Mouse (Mus musculus): ENCODE measurements at regions not wholly inside any gene's neighbourhood (a gene's known extent, or its start where the extent isn't known, plus 50 kb on each side); places are given as distances from the start of the nearest gene placed in this dataset.

- Histone ChIP-seq H3K4me1 (ENCODE audit: insufficient read depth) (no peaks in the 10 kb centered on the region), H3K4me2 (ENCODE audit: low read depth) (no peak overlapping the region), H3K36me3 (ENCODE audit: insufficient read depth) (no peaks in the 10 kb centered on the region), H3K4me3 (ENCODE audit: low read depth, low read length) (no peak overlapping the region), H3K27ac (ENCODE audit: low read depth, low read length) (no peak overlapping the region), H3K9me3 (ENCODE audit: low read length) (no peaks in the 10 kb centered on the region), H3K27me3 (ENCODE audit: insufficient read depth, low read length) (no peaks in the 10 kb centered on the region), H3K9ac (no peak overlapping the region)
- ATAC-seq (no peak), DNase-seq (no peak)
- TF ChIP-seq CTCF (IDR thresholded peaks at IDR 0.05; ENCODE audit: low read depth), result no peak
- 18% methylated on average over 4 of the region's 5 CpGs for WGBS
These were observed 196.0 kb downstream of the Ly86 start for GRCm38 (mm10) chr13:37540980-37541531.

DNA sequence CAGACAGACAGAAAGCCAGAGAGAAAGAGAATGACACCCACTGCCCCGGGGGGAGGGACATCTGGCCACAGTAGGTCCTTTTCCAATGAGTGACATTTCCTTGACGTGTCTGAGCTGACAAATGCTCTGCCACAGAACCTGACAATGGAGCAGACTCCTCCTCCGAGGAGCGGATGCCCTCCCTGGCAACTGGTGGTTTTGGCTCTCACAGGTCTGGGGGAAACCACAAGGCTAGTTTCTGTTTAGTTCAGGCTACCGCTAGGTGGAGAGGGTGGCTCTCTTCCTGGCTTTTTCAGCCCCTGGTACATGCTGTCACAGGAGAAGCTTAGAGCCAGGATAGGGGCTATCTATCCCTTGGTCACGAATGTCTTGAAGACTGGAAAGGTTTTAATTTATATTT lies 196.7 kb downstream of the Ly86 start:
- H3K4me3 ChIP-seq (ENCODE audit: low read depth, low read length), result no peak overlapping the region
- H3K9me3 ChIP-seq (ENCODE audit: low read length), result no peaks in the 10 kb centered on the region
- H3K36me3 ChIP-seq (ENCODE audit: insufficient read depth), result no peaks in the 10 kb centered on the region
- H3K4me2 ChIP-seq (ENCODE audit: low read depth), result no peak overlapping the region
- peak; percentile 63 for TF ChIP-seq CTCF (IDR thresholded peaks at IDR 0.05; ENCODE audit: low read depth)
- H3K9ac ChIP-seq, result no peak overlapping the region
- H3K27ac ChIP-seq (ENCODE audit: low read depth, low read length), result no peak overlapping the region
- ATAC-seq (peak; percentile 66), DNase-seq (peak; percentile 41)
- H3K27me3 ChIP-seq (ENCODE audit: insufficient read depth, low read length), result no peaks in the 10 kb centered on the region
- 12% methylated on average over 6 of the region's 6 CpGs for WGBS
- no peaks in the 10 kb centered on the region for H3K4me1 ChIP-seq (ENCODE audit: insufficient read depth)

- Histone ChIP-seq H3K36me3 (ENCODE audit: insufficient read depth) (no peaks in the 10 kb centered on the region), H3K4me1 (ENCODE audit: insufficient read depth) (no peaks in the 10 kb centered on the region), H3K9ac (no peak overlapping the region), H3K27ac (ENCODE audit: low read depth, low read length) (no peak overlapping the region), H3K4me2 (ENCODE audit: low read depth) (no peak overlapping the region), H3K9me3 (ENCODE audit: low read length) (no peaks in the 10 kb centered on the region), H3K27me3 (ENCODE audit: insufficient read depth, low read length) (no peaks in the 10 kb centered on the region), H3K4me3 (ENCODE audit: low read depth, low read length) (no peak overlapping the region)
- DNase-seq, result no peak
- 89% methylated on average over 13 of the region's 13 CpGs for WGBS
- no peak for TF ChIP-seq CTCF (IDR thresholded peaks at IDR 0.05; ENCODE audit: low read depth)
- no peak for ATAC-seq
These were observed 197.8 kb downstream of the Ly86 start for GRCm38 (mm10) chr13:37542744-37543196.

- no peak for DNase-seq
- no peaks in the 10 kb centered on the region for H3K4me1 ChIP-seq (ENCODE audit: insufficient read depth)
- 84% methylated on average over 3 of the region's 3 CpGs for WGBS
These were observed 198.8 kb downstream of the Ly86 start for GRCm38 (mm10) chr13:37543788-37544187.

DNA sequence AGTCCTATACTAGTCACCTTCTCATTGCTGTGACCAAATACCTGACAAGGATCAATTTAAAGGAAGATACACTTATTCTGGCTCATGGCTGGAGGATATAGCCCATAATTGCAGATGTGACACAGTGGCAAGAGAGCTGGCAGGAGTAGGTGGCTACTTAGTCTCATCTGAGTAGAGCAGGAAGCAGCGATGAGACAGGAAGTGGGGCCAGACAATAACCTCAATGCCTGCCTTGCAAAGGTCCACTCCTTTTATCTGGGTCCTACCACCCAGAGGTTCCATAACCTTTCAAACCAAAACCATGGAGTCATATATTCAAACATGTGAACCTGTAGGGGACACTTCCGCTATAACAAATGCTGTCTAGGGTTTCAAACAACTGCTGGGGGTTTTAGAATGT lies 199.7 kb downstream of the Ly86 start:
- WGBS, result 95% methylated on average over 2 of the region's 2 CpGs
- no peak for TF ChIP-seq CTCF (IDR thresholded peaks at IDR 0.05; ENCODE audit: low read depth)
- no peaks in the 10 kb centered on the region for H3K9me3 ChIP-seq (ENCODE audit: low read length)

More at GRCm38 (mm10) chr13:37543788-37544187, 198.8 kb downstream of the Ly86 start:
- Histone ChIP-seq H3K27ac (ENCODE audit: low read depth, low read length) (no peak overlapping the region), H3K9ac (no peak overlapping the region), H3K4me2 (ENCODE audit: low read depth) (no peak overlapping the region), H3K36me3 (ENCODE audit: insufficient read depth) (no peaks in the 10 kb centered on the region), H3K27me3 (ENCODE audit: insufficient read depth, low read length) (no peaks in the 10 kb centered on the region), H3K4me3 (ENCODE audit: low read depth, low read length) (no peak overlapping the region), H3K9me3 (ENCODE audit: low read length) (no peaks in the 10 kb centered on the region)
- no peak for ATAC-seq
- no peak for TF ChIP-seq CTCF (IDR thresholded peaks at IDR 0.05; ENCODE audit: low read depth)

DNA sequence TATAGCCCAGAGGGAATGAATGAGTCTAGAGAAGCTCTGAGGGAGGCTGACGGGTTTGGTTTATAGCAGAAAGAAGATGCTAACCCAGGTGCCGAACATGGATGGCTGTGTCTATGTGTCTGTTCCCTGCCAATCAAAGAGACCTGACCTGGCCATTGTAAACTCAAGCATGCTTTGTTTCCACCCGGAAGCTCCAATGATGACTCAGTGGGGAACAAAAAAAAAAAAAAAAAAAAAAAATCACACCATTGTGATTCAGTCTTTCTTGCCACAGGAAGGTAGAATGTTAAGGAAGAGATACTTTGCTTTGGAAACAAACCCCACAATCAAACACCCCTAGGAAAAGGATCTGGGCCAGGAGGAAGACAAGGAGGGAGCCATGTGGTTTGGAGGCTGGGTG lies 201.5 kb downstream of the Ly86 start:
- ATAC-seq (no peak), DNase-seq (no peak)
- Histone ChIP-seq H3K36me3 (ENCODE audit: insufficient read depth) (no peaks in the 10 kb centered on the region), H3K4me3 (ENCODE audit: low read depth, low read length) (no peak overlapping the region), H3K4me1 (ENCODE audit: insufficient read depth) (no peaks in the 10 kb centered on the region), H3K27me3 (ENCODE audit: insufficient read depth, low read length) (no peaks in the 10 kb centered on the region), H3K27ac (ENCODE audit: low read depth, low read length) (no peak overlapping the region), H3K9ac (no peak overlapping the region), H3K4me2 (ENCODE audit: low read depth) (no peak overlapping the region), H3K9me3 (ENCODE audit: low read length) (no peaks in the 10 kb centered on the region)
- 86% methylated on average over 3 of the region's 3 CpGs for WGBS
- TF ChIP-seq CTCF (IDR thresholded peaks at IDR 0.05; ENCODE audit: low read depth), result no peak

More for the DNA sequence above, 199.7 kb downstream of the Ly86 start:
- no peaks in the 10 kb centered on the region for H3K4me1 ChIP-seq (ENCODE audit: insufficient read depth)
- no peak overlapping the region for H3K9ac ChIP-seq
- DNase-seq, result no peak
- no peak for ATAC-seq
- H3K27ac ChIP-seq (ENCODE audit: low read depth, low read length), result no peak overlapping the region
- H3K4me3 ChIP-seq (ENCODE audit: low read depth, low read length), result no peak overlapping the region
- H3K27me3 ChIP-seq (ENCODE audit: insufficient read depth, low read length), result no peaks in the 10 kb centered on the region
- no peak overlapping the region for H3K4me2 ChIP-seq (ENCODE audit: low read depth)
- no peaks in the 10 kb centered on the region for H3K36me3 ChIP-seq (ENCODE audit: insufficient read depth)

DNA sequence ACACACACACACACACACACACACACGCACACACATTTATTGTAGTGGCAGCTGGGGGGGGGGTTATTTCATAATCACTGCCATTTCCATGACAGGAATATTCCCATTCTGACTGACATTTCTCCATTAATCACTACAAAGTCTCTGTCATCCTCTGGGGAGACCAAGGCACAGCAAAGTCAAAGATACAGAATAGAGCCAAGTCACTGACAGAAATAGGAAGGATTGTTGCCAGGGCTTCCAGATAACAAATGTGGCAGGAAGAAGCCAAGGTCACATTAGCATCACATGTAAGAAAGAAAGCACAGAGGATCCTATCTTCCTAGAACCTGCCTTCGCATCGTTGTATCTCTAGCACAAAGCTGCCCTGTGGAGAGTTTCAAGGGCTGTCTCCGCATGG lies 205.6 kb downstream of the Ly86 start:
- Histone ChIP-seq H3K9me3 (ENCODE audit: low read length) (no peaks in the 10 kb centered on the region), H3K27me3 (ENCODE audit: insufficient read depth, low read length) (no peaks in the 10 kb centered on the region), H3K27ac (ENCODE audit: low read depth, low read length) (no peak overlapping the region), H3K4me1 (ENCODE audit: insufficient read depth) (no peaks in the 10 kb centered on the region), H3K4me2 (ENCODE audit: low read depth) (no peak overlapping the region), H3K36me3 (ENCODE audit: insufficient read depth) (no peaks in the 10 kb centered on the region), H3K4me3 (ENCODE audit: low read depth, low read length) (no peak overlapping the region), H3K9ac (no peak overlapping the region)
- DNase-seq (no peak), ATAC-seq (peak; percentile 53; the same call in 1 of the 2 replicates)
- WGBS, result 81% methylated on average over 4 of the region's 4 CpGs
- TF ChIP-seq CTCF (IDR thresholded peaks at IDR 0.05; ENCODE audit: low read depth), result no peak

All from forebrain, postnatal 0 days (tissue).